Mouse (Mus musculus) ES-E14 (cell line): ENCODE results near the gene Ptpn7. TPM values are rescaled to one million over a fixed set of nuclear protein-coding genes. Genes with fewer than 3 reads are reported as not detected.

Experiments used
- DNase-seq: peaks from one replicate; pipeline ENCODE4 v3.0.0-alpha.2; 2013; ENCODE audit warnings: low read depth, low spot score
- H3K27ac ChIP-seq: 2 replicates; pipeline ENCODE4 v1.5.1; 2012; ENCODE audit warnings: low read depth, mild to moderate bottlenecking, low read length, moderate library complexity, mixed read lengths; ENCODE audit not compliant: poor library complexity, insufficient read depth, severe bottlenecking
- H3K36me3 ChIP-seq: 2 replicates; pipeline ENCODE4 v1.6.1; 2012; ENCODE audit warnings: mild to moderate bottlenecking, low read length, moderate library complexity, mixed read lengths; ENCODE audit not compliant: control insufficient read depth, poor library complexity, insufficient read depth, severe bottlenecking
- H3K4me1 ChIP-seq, 2 experiments: fragments of 150-350 bp in 1 of 2; sonication (generic) in 1 of 2; 2 replicates each; pipeline ENCODE4 v1.6.1; 2012; ENCODE audit warnings: low read length in 2 of 2, mild to moderate bottlenecking in 1 of 2, mixed read lengths in 1 of 2; ENCODE audit not compliant: control insufficient read depth in 2 of 2, insufficient read depth in 2 of 2, poor library complexity in 1 of 2
- H3K4me3 ChIP-seq, 2 experiments: fragments of 150-350 bp in 1 of 2; sonication (generic) in 1 of 2; 2 replicates each; pipeline ENCODE4 v1.5.1; 2012; ENCODE audit warnings: low read length in 2 of 2, low read depth in 1 of 2, mild to moderate bottlenecking in 1 of 2, mixed read lengths in 1 of 2; ENCODE audit not compliant: insufficient read depth in 1 of 2, poor library complexity in 1 of 2, severe bottlenecking in 1 of 2
- H3K9ac ChIP-seq: 2 replicates; pipeline ENCODE4 v1.6.1; 2012; ENCODE audit warnings: low read depth, mild to moderate bottlenecking, low read length, mixed read lengths; ENCODE audit not compliant: poor library complexity, insufficient read depth, severe bottlenecking
- H3K9me3 ChIP-seq: fragments of 150-350 bp; sonication (generic); 2 replicates; pipeline ENCODE4 v1.6.1; 2012; ENCODE audit warnings: low read depth, mild to moderate bottlenecking, low read length; ENCODE audit not compliant: control insufficient read depth, insufficient read depth
- CHD2 ChIP-seq: IDR thresholded peaks from 2 replicates; pipeline ENCODE4 v1.6.1; 2014; ENCODE audit warnings: mild to moderate bottlenecking, low read depth, low read length, inconsistent platforms
- HCFC1 ChIP-seq: IDR thresholded peaks from 2 replicates; pipeline ENCODE4 v1.6.1; 2012; ENCODE audit warnings: low read length, inconsistent platforms, borderline replicate concordance; ENCODE audit not compliant: insufficient read depth
- MAFK ChIP-seq: IDR thresholded peaks from 2 replicates; pipeline ENCODE4 v1.6.1; 2014; ENCODE audit warnings: mild to moderate bottlenecking, low read depth, low read length, inconsistent platforms; ENCODE audit not compliant: insufficient read depth
- ZC3H11A ChIP-seq: IDR thresholded peaks from 2 replicates; pipeline ENCODE4 v1.6.1; 2012; ENCODE audit warnings: low read depth, mild to moderate bottlenecking, inconsistent platforms, low read length, borderline replicate concordance
- ZNF384 ChIP-seq: IDR thresholded peaks from 2 replicates; pipeline ENCODE4 v1.6.1; 2012; ENCODE audit warnings: low read depth, low read length, inconsistent platforms
- in situ Hi-C, 2 experiments: fragments of 600-800 bp; cut with MboI; formaldehyde crosslinking; loops; one replicate each; pipeline ENCODE4 v1.15.1; 2025; ENCODE audit warnings: low sequenced_read_pairs in 2 of 2, inconsistent platforms in 1 of 2; ENCODE audit not compliant: unreplicated experiment in 2 of 2
- total RNA-seq: library from RNA; depleted of rRNA; stranded (reverse); fragments of 300-350 nt; gene quantifications from 2 replicates; pipeline ENCODE4 v1.2.3, GENCODE M21; 2012

The Ptpn7 gene
- total RNA-seq, 1 experiment, result 1.1 TPM

DNA sequence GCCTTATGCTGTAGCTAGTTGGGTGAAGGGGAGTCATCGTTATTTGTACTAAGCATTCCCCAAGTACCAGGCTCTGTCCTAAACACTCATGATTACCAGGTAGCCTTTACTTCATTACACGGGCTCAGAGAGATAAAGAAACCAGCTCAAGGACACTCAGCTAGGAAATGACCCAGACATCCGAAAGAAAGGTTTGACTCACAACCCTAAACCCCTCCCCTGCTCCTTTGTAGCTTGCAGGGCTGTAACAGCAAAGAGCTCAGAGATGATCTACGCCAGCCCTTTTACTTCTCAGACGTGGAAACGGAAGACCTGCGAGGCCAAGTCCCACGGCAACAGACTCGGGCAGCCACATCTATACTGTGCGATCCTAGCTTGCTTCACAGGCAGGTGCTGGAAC, 37.8 kb downstream of the Ptpn7 start:
- H3K36me3 ChIP-seq, result no peaks in the 10 kb centered on the region
- DNase-seq, result no peak
- H3K4me1 ChIP-seq, result peaks cover 2 to 6% of the 10 kb centered on the region in 2 experiments; a peak in 2 of 4 replicates
- in situ Hi-C loops, result loop anchor here (5.0 to 25.0 kb wide), 4 partner anchors 87 to 207 kb away; partner anchors contain the start of genes Elf3 (in 1 of the 2) and Shisa4 (in 1 of the 2)
- H3K9ac ChIP-seq, result no peak overlapping the region
- no peak overlapping the region for H3K27ac ChIP-seq
- no peak overlapping the region for H3K4me3 ChIP-seq
- no peak for TF ChIP-seq ZC3H11A
- TF ChIP-seq CHD2, result no peak
- TF ChIP-seq MAFK, result no peak
- TF ChIP-seq ZNF384, result no peak
- no peak for TF ChIP-seq HCFC1
- H3K9me3 ChIP-seq, result no peaks in the 10 kb centered on the region

DNA sequence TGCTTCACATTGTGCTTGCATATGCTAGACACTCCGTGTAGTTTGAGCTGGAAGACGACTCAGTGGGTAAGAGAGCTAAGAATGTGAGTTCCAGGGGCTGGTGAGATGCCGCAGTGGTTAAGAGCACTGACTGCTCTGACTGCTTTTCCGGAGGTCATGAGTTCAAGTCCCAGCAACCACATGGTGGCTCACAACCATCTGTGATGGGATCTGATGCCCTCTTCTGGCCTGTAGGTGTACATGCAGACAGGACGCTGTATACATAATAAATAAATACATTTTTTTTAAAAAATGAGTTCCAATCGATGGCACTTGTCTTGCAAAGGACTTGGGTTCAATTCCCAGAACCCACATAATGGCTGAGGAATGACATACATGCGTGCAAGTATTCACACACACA, 38.7 kb downstream of the Ptpn7 start:
- TF ChIP-seq MAFK, result no peak
- no peak for TF ChIP-seq ZC3H11A
- TF ChIP-seq CHD2, result no peak
- TF ChIP-seq HCFC1, result no peak
- TF ChIP-seq ZNF384, result no peak
- Histone ChIP-seq H3K36me3 (no peaks in the 10 kb centered on the region), H3K9me3 (no peaks in the 10 kb centered on the region), H3K9ac (no peak overlapping the region), H3K27ac (no peak overlapping the region), H3K4me1 (peaks cover 2 to 7% of the 10 kb centered on the region in 2 experiments; a peak in 2 of 4 replicates), H3K4me3 (no peak overlapping the region)
- in situ Hi-C loops, result loop anchor here (5.0 to 25.0 kb wide), 4 partner anchors 86 to 206 kb away; partner anchors contain the start of genes Elf3 (in 1 of the 2) and Shisa4 (in 1 of the 2)
- DNase-seq, result no peak

DNA sequence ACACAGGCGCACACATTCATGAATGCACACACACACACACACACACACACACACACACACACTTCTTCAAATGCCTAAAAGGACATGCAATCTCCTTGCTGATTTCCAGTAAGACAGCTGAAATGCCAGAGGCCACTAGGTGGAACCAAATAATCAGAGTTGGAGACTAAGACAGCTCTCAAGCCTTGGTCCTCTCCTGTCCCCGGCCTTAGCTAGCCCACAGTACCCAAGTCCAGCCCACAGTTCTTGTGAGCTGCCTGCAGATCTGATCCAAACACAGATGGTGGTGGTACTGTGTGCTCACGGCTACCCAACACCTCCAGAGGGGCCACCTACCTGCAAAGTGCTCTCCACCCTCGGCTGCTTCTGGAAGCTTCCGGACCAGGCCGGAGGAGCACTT, 39.5 kb downstream of the Ptpn7 start:
- Histone ChIP-seq H3K9ac (no peak overlapping the region), H3K36me3 (no peaks in the 10 kb centered on the region), H3K9me3 (no peaks in the 10 kb centered on the region), H3K4me1 (peaks cover 2 to 7% of the 10 kb centered on the region in 2 experiments; a peak in 2 of 4 replicates), H3K4me3 (no peak overlapping the region), H3K27ac (no peak overlapping the region)
- TF ChIP-seq ZC3H11A, result peak; percentile 89
- TF ChIP-seq MAFK, result no peak
- TF ChIP-seq HCFC1, result no peak
- TF ChIP-seq ZNF384, result no peak
- peak; percentile 77 for DNase-seq
- in situ Hi-C loops, result loop anchor here (5.0 to 25.0 kb wide), 4 partner anchors 85 to 205 kb away; partner anchors contain the start of genes Elf3 (in 1 of the 2) and Shisa4 (in 1 of the 2)

DNA sequence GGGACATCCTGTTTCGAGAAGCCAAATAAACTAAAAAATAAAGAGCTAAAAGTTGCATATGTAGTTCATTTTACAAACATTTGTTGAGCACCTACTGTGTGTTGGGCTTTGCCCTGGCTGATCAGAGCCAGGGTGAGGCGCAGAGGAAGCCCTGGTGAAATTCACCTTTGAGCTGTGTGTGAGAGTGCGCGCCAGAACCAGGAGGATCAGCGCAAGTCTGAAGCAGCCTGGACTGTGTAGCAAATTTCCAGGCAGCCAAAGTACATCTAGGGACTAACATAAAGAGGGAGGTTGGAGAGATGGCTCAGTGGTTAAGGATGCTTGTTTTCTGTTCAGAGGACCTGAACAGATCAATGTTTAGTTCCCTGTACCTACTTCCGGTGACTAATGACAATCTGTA, 40.8 kb downstream of the Ptpn7 start:
- no peak for DNase-seq
- Histone ChIP-seq H3K4me1 (peaks cover 2 to 13% of the 10 kb centered on the region in 2 experiments; a peak in 2 of 4 replicates), H3K27ac (no peak overlapping the region), H3K36me3 (no peaks in the 10 kb centered on the region), H3K9me3 (no peaks in the 10 kb centered on the region), H3K4me3 (no peak overlapping the region), H3K9ac (no peak overlapping the region)
- in situ Hi-C loops, result loop anchor here (5.0 to 25.0 kb wide), 4 partner anchors 84 to 204 kb away; partner anchors contain the start of genes Elf3 (in 1 of the 2) and Shisa4 (in 1 of the 2)
- no peak for TF ChIP-seq ZC3H11A
- TF ChIP-seq MAFK, result no peak
- no peak for TF ChIP-seq ZNF384
- TF ChIP-seq HCFC1, result no peak
- TF ChIP-seq CHD2, result no peak
